28 mouse cellular contexts compared by ENCODE assay signal in genomic region chr2:21121663-21122062, GRCm38 (mm10).
"Had no signal": no experiment of that assay in that cellular context is flagged by ENCODE, and none has a peak within 500 bp of the region (broad histone marks: within the 10 kb centered on the region; RNA-seq: fewer than 3 reads in every experiment).

No protein-coding gene starts in this region.

- H3K4me1 ChIP-seq: embryonic facial prominence, embryonic 10.5 days; embryonic facial prominence, embryonic 12.5 days; embryonic facial prominence, embryonic 13.5 days; embryonic facial prominence, embryonic 15.5 days; forebrain, embryonic 12.5 days; forebrain, embryonic 13.5 days; forebrain, embryonic 15.5 days had no signal

- H3K4me3 ChIP-seq: embryonic facial prominence, embryonic 10.5 days; embryonic facial prominence, embryonic 12.5 days; embryonic facial prominence, embryonic 13.5 days; embryonic facial prominence, embryonic 15.5 days; erythroblast, embryonic 14.5 days; forebrain, embryonic 10.5 days; forebrain, embryonic 12.5 days; forebrain, embryonic 13.5 days; forebrain, embryonic 15.5 days; gastrocnemius, adult 2 months had no signal

- ATAC-seq: forebrain, embryonic 13.5 days; forebrain, embryonic 14.5 days; forebrain, embryonic 15.5 days; forebrain, embryonic 16.5 days; forebrain, postnatal 0 days had no signal

- H3K9ac ChIP-seq: embryonic facial prominence, embryonic 12.5 days; embryonic facial prominence, embryonic 13.5 days; embryonic facial prominence, embryonic 15.5 days; forebrain, embryonic 12.5 days; forebrain, embryonic 13.5 days; forebrain, embryonic 15.5 days; forebrain, postnatal 0 days had no signal

- DNase-seq: cerebellum, adult 18-20 months; cerebellum, adult 2 months; cerebellum, adult 8-10 months; cerebellum, adult 9-10 months; cerebellum, adult 9-11 months; cerebellum, postnatal 10 days; cerebellum, postnatal 14 days; cerebellum, postnatal 25 days; cerebellum, postnatal 36 days; embryo, embryonic 11 days; forebrain, postnatal 0 days; gastrocnemius, adult 2 months; gastrocnemius, postnatal 10 days; gastrocnemius, postnatal 14 days; gastrocnemius, postnatal 25 days; gastrocnemius, postnatal 36 days; heart, adult 18-20 months had no signal

- H3K27me3 ChIP-seq: embryonic facial prominence, embryonic 12.5 days; embryonic facial prominence, embryonic 13.5 days; embryonic facial prominence, embryonic 15.5 days; forebrain, embryonic 12.5 days; forebrain, embryonic 13.5 days; forebrain, embryonic 15.5 days had no signal

- H3K4me2 ChIP-seq: embryonic facial prominence, embryonic 12.5 days; embryonic facial prominence, embryonic 13.5 days; embryonic facial prominence, embryonic 15.5 days; forebrain, embryonic 12.5 days; forebrain, embryonic 13.5 days; forebrain, embryonic 15.5 days had no signal

- H3K27ac ChIP-seq: embryonic facial prominence, embryonic 10.5 days; embryonic facial prominence, embryonic 12.5 days; embryonic facial prominence, embryonic 13.5 days; embryonic facial prominence, embryonic 15.5 days; forebrain, embryonic 10.5 days; forebrain, embryonic 12.5 days; forebrain, embryonic 13.5 days; forebrain, embryonic 15.5 days; gastrocnemius, adult 2 months had no signal

- H3K9me3 ChIP-seq: embryonic facial prominence, embryonic 10.5 days; embryonic facial prominence, embryonic 12.5 days; embryonic facial prominence, embryonic 13.5 days; embryonic facial prominence, embryonic 15.5 days; forebrain, embryonic 10.5 days; forebrain, embryonic 12.5 days; forebrain, embryonic 13.5 days; forebrain, embryonic 15.5 days had no signal

- H3K36me3 ChIP-seq: embryonic facial prominence, embryonic 10.5 days; embryonic facial prominence, embryonic 12.5 days; embryonic facial prominence, embryonic 13.5 days; embryonic facial prominence, embryonic 15.5 days; forebrain, embryonic 10.5 days; forebrain, embryonic 12.5 days; forebrain, embryonic 15.5 days had no signal
